Mouse (Mus musculus): ENCODE measurements around the gene Sbno2. TPM values are rescaled to one million over a fixed set of nuclear protein-coding genes. Genes with fewer than 3 reads are reported as not detected.
"Not testable (repeated sequence)": the region's sequence is repeated elsewhere in the genome, so short reads cannot be mapped to it uniquely, and the experiment has no call there.

Gene Sbno2
- total RNA-seq, 2 experiments from 2014 or later = 6.2 to 6.3 TPM

- peak; percentile 69 for DNase-seq
- intact Hi-C loops (cut with DNase I; ENCODE audit: low total_unique reads) = no loop called here
Measured at GRCm38 (mm10) chr10:80051618-80052373, 53.6 kb downstream of the Sbno2 start.

- intact Hi-C loops (cut with DNase I; ENCODE audit: low total_unique reads) = no loop called here
Measured at GRCm38 (mm10) chr10:80050885-80051617, 54.3 kb downstream of the Sbno2 start.

GRCm38 (mm10) chr10:80050244-80050643, 55.1 kb downstream of the Sbno2 start:
- no peak for DNase-seq
- intact Hi-C loops (cut with DNase I; ENCODE audit: low total_unique reads) = no loop called here

More at GRCm38 (mm10) chr10:80050885-80051617, 54.3 kb downstream of the Sbno2 start:
- no peak for DNase-seq

- DNase-seq = no peak
- intact Hi-C loops (cut with DNase I; ENCODE audit: low total_unique reads) = no loop called here
Measured at GRCm38 (mm10) chr10:80048834-80049233, 56.5 kb downstream of the Sbno2 start.

- no peak for DNase-seq
- intact Hi-C loops (cut with DNase I; ENCODE audit: low total_unique reads) = no loop called here
Measured at GRCm38 (mm10) chr10:80048396-80048795, 57.0 kb downstream of the Sbno2 start.

GRCm38 (mm10) chr10:80047041-80047565, 58.3 kb downstream of the Sbno2 start, which contains the start of gene Gpx4:
Gpx4 (plus strand) TSS chr10:80047166.
- no peak for DNase-seq
- intact Hi-C loops (cut with DNase I; ENCODE audit: low total_unique reads) = no loop called here

- DNase-seq = no peak
- intact Hi-C loops (cut with DNase I; ENCODE audit: low total_unique reads) = no loop called here
Measured at GRCm38 (mm10) chr10:80045766-80046165, 59.6 kb downstream of the Sbno2 start.

GRCm38 (mm10) chr10:80045364-80045763, 60.0 kb downstream of the Sbno2 start:
- intact Hi-C loops (cut with DNase I; ENCODE audit: low total_unique reads); DNase-seq: not testable (repeated sequence)

- intact Hi-C loops (cut with DNase I; ENCODE audit: low total_unique reads) = loop anchor here (5.0 kb wide), 1 partner anchor 68 kb away; no protein-coding TSS in a partner anchor
Measured at GRCm38 (mm10) chr10:80044087-80044486, 61.3 kb downstream of the Sbno2 start.

GRCm38 (mm10) chr10:80041409-80042060, 63.8 kb downstream of the Sbno2 start:
- intact Hi-C loops (cut with DNase I; ENCODE audit: low total_unique reads) = loop anchor here (5.0 kb wide), 1 partner anchor 71 kb away; no protein-coding TSS in a partner anchor
- DNase-seq = not testable (repeated sequence)

More at GRCm38 (mm10) chr10:80044087-80044486, 61.3 kb downstream of the Sbno2 start:
- no peak for DNase-seq

GRCm38 (mm10) chr10:80039559-80039979, 65.8 kb downstream of the Sbno2 start, which contains the start of gene Polr2e:
Polr2e (minus strand) TSS chr10:80039795.
- intact Hi-C loops (cut with DNase I; ENCODE audit: low total_unique reads) = loop anchor here (5.0 kb wide), 1 partner anchor 47 kb away; no protein-coding TSS in a partner anchor
- peak; percentile 96 for DNase-seq

GRCm38 (mm10) chr10:80036832-80037231, 68.5 kb downstream of the Sbno2 start:
- no peak for DNase-seq
- intact Hi-C loops (cut with DNase I; ENCODE audit: low total_unique reads) = loop anchor here (5.0 kb wide), 1 partner anchor 45 kb away; no protein-coding TSS in a partner anchor

- intact Hi-C loops (cut with DNase I; ENCODE audit: low total_unique reads) = loop anchor here (5.0 kb wide), 1 partner anchor 43 kb away; no protein-coding TSS in a partner anchor
Measured at GRCm38 (mm10) chr10:80035686-80036085, 69.7 kb downstream of the Sbno2 start.

GRCm38 (mm10) chr10:80035148-80035547, 70.2 kb downstream of the Sbno2 start:
- DNase-seq = no peak
- intact Hi-C loops (cut with DNase I; ENCODE audit: low total_unique reads) = loop anchor here (5.0 kb wide), 1 partner anchor 43 kb away; no protein-coding TSS in a partner anchor

More at GRCm38 (mm10) chr10:80035686-80036085, 69.7 kb downstream of the Sbno2 start:
- no peak for DNase-seq

GRCm38 (mm10) chr10:80033511-80034391, 71.6 kb downstream of the Sbno2 start:
- no peak for DNase-seq
- intact Hi-C loops (cut with DNase I; ENCODE audit: low total_unique reads) = no loop called here

GRCm38 (mm10) chr10:80032799-80033480, 72.4 kb downstream of the Sbno2 start:
- intact Hi-C loops (cut with DNase I; ENCODE audit: low total_unique reads) = no loop called here
- no peak for DNase-seq

- no peak for DNase-seq
- intact Hi-C loops (cut with DNase I; ENCODE audit: low total_unique reads) = no loop called here
Measured at GRCm38 (mm10) chr10:80030736-80031135, 74.6 kb downstream of the Sbno2 start.

- DNase-seq = no peak
- intact Hi-C loops (cut with DNase I; ENCODE audit: low total_unique reads) = no loop called here
Measured at GRCm38 (mm10) chr10:80030191-80030590, 75.2 kb downstream of the Sbno2 start.

All from gastrocnemius, postnatal 14 days (tissue).